Mouse (Mus musculus): ENCODE measurements around the gene Apol10a.
"Not testable (repeated sequence)": the region's sequence is repeated elsewhere in the genome, so short reads cannot be mapped to it uniquely, and the experiment has no call there.

Apol10a gene

DNA sequence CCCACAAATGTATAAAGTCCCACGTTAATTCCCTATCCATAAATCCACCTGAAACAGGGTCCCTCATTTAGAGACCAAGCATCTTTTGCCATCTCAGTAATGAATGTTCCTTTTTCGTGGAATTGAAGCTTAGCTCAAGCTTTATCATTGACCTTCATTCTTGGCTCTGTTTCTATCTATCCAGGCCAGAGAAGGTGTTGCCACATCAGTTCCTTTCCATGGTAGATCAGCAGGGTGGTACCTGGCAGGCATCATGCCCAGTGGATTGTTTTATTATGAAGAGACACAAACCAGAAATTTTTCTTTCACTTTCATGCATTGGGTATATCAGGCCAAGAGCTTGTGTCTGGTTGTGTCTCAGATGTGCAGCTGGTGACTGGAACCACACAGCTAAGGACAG is at the start of gene Apol10a:
Gene Apol10a, plus strand, starts transcription at position 355 of the 400 bp plus-strand sequence.
- DNase-seq: not testable (repeated sequence)

DNA sequence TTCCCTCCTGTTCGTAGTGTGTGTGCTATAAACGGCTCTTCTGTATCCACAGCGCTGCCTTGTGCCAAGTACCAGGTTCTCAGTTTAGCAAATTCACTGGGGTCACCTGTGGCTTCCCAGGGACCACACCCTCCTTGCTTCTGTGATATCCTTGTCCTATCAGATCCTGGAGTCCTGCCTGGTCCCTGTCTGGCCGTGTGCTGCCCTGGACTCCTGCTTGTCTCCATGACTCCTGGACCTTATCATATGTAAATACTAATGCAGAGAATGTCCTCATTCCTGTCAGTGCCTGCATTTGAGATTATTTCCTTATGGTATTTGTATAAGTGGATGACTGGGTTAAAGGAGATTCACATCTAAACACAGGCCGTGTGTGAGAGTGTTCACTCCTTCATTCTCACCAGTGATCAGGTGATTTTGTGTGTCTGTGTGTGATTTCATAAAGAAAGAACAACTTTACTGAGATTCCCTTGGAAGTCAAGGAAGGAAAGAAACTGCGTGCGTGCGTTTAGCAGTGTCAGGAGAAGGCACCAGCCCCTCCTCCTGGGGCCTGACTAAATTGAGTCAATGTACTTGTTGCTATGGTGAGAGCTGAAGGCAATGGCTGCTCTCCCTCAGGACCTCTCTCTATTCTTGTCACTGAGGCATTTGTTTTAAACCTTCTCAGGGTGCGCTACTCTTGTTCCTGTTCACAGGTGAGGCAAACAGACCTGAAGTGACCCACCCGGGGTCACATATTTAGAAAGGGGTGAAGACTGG is 48.0 kb upstream of the Apol10a start:
- not testable (repeated sequence) for DNase-seq

DNA sequence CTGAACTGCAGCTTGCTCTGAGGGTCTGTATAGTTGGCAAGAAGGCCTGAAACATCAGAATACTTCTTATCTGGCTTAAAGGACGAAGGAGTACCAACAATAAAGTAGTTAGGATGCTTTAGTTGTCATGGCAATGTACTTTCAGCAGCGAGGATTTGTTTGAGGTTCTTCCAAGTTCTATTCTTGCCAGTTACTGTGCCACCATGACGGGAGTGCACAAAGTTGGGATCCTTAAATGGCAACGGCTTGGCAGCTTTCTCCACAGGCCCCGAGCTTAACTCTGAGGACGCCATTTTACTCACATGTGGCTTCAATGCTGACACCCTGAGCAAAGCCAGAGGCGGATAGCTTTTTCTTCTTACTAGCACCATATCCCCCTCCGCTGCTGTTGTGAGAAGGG is 32.1 kb upstream of the Apol10a start:
- peak; percentile 24 for DNase-seq

DNA sequence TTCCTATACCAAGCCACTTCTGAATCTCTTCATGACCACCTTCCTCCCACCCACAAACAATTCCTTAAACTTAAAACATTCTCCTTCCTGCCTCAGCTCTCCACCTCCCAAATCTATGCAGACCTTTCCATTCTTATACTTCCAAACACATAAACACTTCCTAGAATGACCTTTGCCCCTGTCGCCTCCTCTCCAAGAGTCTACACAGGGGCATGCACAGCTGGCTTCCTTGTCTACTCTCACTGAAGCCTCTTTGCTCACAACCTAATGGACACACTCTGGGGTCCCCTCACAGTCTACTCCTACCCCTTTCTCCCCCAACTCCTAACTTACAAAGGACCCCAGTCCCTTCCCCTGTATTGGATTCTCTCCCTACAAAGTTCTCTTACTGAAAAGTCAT is 31.2 kb upstream of the Apol10a start:
- not testable (repeated sequence) for DNase-seq

DNA sequence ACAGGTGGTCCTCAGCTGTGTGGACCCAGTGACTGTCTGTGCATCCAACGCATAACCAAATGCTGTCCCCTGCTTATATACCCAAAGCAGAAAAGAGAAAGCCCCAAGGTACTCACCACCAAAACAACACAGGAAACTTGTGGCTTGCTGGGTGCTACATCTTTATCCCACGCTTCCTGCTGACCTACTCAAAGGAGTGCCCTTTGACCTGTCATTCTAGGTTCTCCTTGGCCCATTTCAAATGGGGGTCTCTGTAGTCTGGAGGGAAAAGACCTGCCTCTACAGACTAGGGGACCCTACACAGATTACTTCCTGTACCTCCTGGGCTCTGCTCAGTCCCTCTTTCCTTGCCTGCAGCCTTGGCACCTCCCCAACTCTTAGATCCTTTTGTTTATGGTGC is 29.5 kb upstream of the Apol10a start, which contains the start of gene Apol7b:
Gene Apol7b, minus strand, starts transcription at position 101 of the 400 bp plus-strand sequence.
- DNase-seq: not testable (repeated sequence)

DNA sequence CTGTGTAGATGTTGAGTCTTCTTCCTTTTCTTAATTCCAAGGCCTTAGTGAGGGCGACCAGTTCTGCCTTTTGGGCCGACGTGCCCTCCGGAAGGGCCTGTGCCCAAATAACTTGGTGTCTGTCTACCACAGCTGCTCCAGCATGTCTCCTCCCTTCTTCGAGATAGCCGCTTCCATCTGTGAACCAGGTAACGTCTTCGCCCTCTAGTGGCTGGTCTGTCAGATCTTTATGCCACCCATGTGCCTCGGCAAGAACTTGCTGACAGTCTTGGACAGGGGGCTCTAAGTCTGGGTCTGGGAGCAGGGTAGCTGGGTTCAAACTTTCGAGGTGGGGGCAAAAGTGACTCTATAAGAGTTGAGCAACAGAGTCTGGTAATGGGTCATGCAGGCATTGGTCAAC is 26.9 kb upstream of the Apol10a start:
- DNase-seq: not testable (repeated sequence)

DNA sequence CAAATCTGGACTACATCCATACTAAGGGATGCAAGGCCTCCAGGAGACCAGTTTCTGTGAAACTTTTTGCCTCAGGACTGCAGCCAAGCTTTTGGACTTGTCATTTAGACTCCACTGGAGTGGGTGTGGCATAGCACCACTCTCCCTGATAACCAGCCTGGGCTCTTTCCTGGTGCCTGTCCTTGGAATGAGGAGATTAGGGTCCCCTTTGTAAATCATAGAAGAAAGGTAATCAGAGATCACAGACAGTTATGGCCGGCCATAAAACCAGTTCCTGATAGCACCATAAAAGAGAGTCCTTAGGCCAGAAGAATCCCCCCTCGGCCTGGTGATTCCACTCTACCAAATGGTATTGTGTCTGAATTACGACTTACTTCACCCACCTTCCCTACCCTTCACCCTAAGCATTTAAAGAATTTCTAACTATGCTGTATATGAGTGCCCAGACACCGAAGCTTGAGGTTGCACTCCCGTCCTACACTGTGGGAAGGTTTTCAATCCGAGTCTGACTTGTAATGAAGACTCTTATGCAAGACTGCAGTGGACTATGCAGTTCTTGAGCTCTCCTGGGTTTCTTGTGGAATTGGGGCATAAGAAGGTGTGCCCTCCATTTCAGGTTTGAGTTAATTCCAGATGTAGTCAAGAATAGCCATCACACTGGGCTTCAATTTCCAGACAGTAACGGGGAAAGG is 2.0 kb upstream of the Apol10a start:
- not testable (repeated sequence) for DNase-seq

DNA sequence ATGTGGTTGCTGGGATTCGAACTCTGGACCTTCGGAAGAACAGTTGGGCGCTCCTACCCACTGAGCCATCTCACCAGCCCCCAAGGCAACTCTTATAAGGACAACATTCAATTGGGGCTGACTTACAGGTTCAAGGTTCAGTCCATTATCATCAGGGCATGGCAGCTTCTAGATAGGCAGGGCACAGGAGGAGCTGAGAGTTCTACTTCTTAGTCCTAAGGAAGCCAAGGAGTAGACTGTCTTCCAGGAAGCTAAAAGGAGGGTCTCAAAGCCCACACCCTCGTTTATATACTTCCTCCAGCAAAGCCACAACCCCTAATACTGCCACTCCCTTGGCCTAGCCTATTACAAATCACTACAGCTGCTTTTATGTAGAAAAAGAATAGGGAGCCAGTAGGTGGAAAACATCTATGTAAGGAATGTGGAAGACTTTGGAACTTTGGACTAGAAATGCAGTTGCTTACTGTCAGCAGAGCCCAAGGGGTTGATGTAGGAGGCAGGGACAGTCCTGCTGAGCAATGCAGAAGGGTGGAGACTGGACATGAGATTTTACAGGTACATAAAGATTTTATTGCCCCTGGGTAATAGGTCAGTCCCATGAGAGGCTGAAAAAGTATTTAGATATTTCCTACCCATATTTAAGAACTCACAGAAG is 5.4 kb downstream of the Apol10a start:
- DNase-seq: no peak

DNA sequence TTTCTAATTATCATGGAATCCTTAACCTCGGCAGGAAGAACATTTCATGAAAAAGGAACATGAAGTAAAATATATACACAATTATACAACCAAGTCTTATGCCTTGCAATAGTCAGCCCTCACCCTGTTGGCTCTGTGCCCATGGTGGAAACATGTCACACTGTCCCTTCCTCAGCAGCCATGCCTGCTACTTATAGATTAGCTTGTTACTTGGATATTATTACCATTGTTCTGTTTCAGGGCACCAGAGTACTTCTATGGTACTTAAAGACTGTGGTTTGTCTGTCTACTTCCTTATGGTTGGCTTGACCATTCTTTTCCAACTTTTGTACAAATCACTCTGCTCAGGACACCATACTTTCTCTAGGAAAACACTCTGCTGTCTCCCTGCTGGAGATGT is 16.3 kb downstream of the Apol10a start:
- DNase-seq: not testable (repeated sequence)

DNA sequence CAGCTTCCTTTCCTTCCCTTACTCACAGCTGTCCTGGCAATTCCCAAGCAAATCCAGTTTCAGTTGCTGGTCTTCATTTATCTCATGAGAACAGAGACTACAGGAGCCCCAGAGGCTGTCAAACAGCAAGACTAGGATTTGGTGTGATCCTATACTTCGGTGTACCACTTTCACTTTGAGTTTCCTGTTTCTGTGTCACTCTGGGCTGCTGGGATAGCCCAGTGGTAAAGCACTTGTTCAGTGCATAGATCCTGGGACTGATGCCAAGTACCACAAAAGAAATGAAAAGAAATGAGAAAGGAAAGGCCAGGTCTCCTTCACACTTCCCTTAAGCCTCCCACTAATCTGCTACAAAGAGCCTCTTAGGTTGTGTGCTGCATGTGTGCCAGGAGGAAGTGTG is 17.8 kb downstream of the Apol10a start:
- DNase-seq: not testable (repeated sequence)

DNA sequence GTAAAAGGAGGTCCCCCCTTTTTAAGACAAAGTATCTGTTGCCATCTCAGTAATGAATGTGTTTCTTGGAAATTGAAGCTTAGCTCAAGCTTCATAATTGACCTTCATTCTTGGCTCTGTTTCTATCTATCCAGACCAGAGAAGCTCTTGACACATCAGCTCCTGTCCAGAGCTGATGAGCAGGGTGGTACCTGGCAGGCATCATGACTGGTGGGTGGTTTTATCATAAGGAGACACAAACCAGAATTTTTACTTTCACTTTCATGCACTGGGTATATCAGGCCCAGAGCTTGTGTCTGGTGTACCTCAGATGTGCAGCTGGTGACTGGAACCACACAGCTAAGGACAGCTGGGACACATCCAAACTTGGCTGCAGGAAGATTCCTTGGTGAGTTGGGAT is 31.1 kb downstream of the Apol10a start, which contains the start of gene Apol11a:
Gene Apol11a, plus strand, starts transcription at position 306 of the 400 bp plus-strand sequence.
- DNase-seq: not testable (repeated sequence)

DNA sequence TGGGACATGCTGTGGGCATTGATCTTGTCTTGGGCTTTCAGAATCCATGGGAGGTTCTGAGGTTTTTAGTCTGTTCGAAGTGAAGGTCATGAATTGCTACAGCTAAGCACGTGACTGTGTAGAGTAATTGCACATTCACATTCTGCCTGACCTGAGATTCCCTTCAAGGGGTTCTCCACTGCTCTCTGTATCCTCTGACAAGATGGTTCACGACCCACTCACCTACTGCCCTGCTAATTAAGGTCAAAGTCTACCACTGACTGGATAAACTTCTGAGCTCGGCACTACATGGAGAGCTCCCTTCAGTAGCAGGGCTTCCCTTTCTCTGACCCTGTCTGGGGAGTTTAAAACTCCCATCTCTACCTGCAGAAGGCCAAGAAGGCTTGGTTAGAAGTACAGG is 43.7 kb downstream of the Apol10a start:
- not testable (repeated sequence) for DNase-seq

DNA sequence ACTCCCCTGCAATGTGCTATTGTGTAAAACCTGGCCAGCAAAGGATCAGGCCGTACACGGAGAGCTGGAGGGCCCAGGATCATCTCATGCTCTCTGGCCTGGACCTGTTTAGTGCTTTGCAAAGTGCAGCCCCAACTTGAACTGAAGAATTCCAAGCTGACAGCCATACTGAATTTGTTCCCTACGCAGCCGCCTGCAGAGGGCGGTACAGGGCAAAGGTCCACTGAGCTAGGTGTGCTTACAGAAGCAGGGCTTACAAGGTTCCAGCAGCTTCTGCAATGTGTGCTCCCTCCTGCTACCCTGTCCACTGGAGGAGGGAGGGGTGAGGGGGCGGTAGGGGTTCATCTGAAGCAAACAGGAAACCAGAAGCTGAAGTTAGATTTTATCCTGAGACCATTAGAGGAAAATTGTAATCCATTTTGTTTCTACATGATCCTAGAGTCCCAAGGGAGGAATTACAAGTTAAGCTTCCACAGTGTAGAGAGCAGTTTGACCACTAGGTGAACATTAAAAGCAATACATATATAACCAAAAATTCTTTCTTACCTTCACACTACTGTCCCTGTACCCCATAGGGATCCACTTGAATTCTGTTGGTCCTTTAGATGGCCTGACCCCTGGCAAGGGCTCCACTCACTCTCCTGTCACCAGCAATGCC is 46.5 kb downstream of the Apol10a start:
- peak; percentile 33 for DNase-seq

DNA sequence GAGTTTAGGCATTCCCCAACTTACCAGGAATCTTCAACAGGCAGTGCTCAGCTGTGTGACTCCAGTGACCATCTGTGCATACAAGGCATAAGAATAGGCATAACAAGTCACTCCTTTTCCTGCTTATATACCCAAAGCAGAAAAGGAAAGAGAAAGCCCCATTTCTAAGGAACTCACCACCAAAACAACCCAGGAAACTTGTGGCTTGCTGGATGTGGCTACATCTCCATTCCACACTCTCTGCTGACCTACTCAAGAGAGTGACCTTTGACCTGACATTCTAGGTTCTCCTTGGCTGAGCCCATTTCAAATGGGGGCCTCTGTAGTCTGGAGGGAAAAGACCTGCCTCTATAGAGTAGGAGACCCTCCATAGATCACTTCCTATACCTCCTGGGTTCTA is 56.4 kb downstream of the Apol10a start, which contains the start of gene Apol7c:
Gene Apol7c, minus strand, starts transcription at position 101 of the 400 bp plus-strand sequence.
- no peak for DNase-seq

DNA sequence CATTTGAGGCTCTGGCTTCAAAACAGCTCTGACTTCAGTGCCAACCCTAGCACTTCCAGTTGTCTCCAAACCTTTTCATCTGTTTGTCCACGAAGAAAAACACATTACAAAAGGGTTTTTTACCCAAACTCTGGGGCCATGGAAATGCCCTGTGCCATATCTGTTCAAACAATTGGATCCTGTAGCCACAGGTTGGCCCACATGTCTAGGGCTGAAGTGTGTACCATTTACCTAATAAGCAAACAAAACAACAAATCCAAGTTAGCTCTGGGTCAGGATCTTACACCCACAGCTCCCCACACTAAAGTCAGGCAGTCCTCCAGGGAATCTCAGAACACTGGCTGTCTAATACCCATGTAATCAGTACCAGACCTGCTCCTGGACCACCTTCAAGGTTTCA is 62.4 kb downstream of the Apol10a start:
- not testable (repeated sequence) for DNase-seq
